Mouse (Mus musculus) gastrocnemius, adult 18-20 months (tissue): Measurements from ENCODE around the gene Hnrnpf. TPM values are rescaled to one million over a fixed set of nuclear protein-coding genes. Genes with fewer than 3 reads are reported as not detected.

Experiments used
- DNase-seq: peaks from one replicate; pipeline ENCODE4 v3.0.0; 2021; ENCODE audit warnings: low spot score
- total RNA-seq, 2 experiments: library from RNA; stranded (reverse); gene quantifications; 2 replicates each; pipeline ENCODE4 v1.2.3; 2021

Gene Hnrnpf
- total RNA-seq, 2 experiments from 2014 or later, result 83.2 to 106 TPM

- DNase-seq, result peak; percentile 52
These were observed 20.8 kb downstream of the Hnrnpf start for GRCm38 (mm10) chr6:117920659-117921640.

- no peak for DNase-seq
These were observed 21.9 kb downstream of the Hnrnpf start for GRCm38 (mm10) chr6:117922041-117922440.

- DNase-seq, result no peak
These were observed 26.9 kb downstream of the Hnrnpf start for GRCm38 (mm10) chr6:117926871-117927491.

GRCm38 (mm10) chr6:117927955-117928354 lies 27.8 kb downstream of the Hnrnpf start:
- DNase-seq, result no peak

GRCm38 (mm10) chr6:117928746-117929145 lies 28.6 kb downstream of the Hnrnpf start:
- DNase-seq, result no peak

GRCm38 (mm10) chr6:117929945-117930655 lies 30.0 kb downstream of the Hnrnpf start:
- no peak for DNase-seq

GRCm38 (mm10) chr6:117932325-117933051 lies 32.4 kb downstream of the Hnrnpf start:
- DNase-seq, result no peak

- DNase-seq, result no peak
These were observed 34.2 kb downstream of the Hnrnpf start for GRCm38 (mm10) chr6:117934301-117934700.

GRCm38 (mm10) chr6:117935681-117936612 lies 35.8 kb downstream of the Hnrnpf start:
- no peak for DNase-seq

- no peak for DNase-seq
These were observed 37.3 kb downstream of the Hnrnpf start, which contains the start of gene Fxyd4 for GRCm38 (mm10) chr6:117937222-117937932. Fxyd4 (minus strand) TSS chr6:117937692.

- DNase-seq, result no peak
These were observed 38.8 kb downstream of the Hnrnpf start for GRCm38 (mm10) chr6:117938951-117939350.

GRCm38 (mm10) chr6:117942769-117943168 lies 42.6 kb downstream of the Hnrnpf start:
- DNase-seq, result no peak

- no peak for DNase-seq
These were observed 43.8 kb downstream of the Hnrnpf start for GRCm38 (mm10) chr6:117943899-117944298.

GRCm38 (mm10) chr6:117952330-117952729 lies 52.2 kb downstream of the Hnrnpf start:
- no peak for DNase-seq

GRCm38 (mm10) chr6:117956161-117956560 lies 56.0 kb downstream of the Hnrnpf start:
- DNase-seq, result no peak

- no peak for DNase-seq
These were observed 56.9 kb downstream of the Hnrnpf start for GRCm38 (mm10) chr6:117956851-117957501.

- DNase-seq, result no peak
These were observed 63.1 kb downstream of the Hnrnpf start for GRCm38 (mm10) chr6:117963201-117963600.

- no peak for DNase-seq
These were observed 66.6 kb downstream of the Hnrnpf start for GRCm38 (mm10) chr6:117966729-117967128.
